Mouse (Mus musculus) c-Kit-positive CD71-positive TER-119-negative erythroid progenitor cells, embryonic 14.5 days (primary cell): ENCODE measurements around the gene Cacna1d.

Source experiments
- DNase-seq: peaks from one replicate; pipeline ENCODE4 v3.0.0-alpha.2; 2013; ENCODE audit warnings: low read depth

The Cacna1d gene

GRCm38 (mm10) chr14:30018846-30019245 is 472.4 kb downstream of the Cacna1d start:
- no peak for DNase-seq

DNA sequence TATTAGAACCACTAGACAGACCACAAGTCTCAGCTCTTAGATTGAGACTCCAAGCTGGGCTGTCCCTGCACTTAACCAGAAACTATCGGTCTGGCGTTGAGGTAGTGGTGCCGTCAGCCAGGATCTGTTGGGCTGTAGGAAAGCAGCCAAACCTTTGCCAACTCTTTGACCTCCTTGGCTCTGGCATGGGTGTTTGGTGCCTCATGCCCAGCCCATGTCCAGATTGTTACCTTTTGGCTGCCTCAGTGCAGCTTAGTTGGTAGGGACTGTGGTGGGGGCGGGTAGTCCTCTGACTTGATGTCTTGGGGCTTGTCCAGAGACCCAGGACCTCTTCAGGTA is 472.8 kb downstream of the Cacna1d start:
- no peak for DNase-seq

- DNase-seq, result no peak
Observed at GRCm38 (mm10) chr14:30017794-30018462, 473.3 kb downstream of the Cacna1d start.

DNA sequence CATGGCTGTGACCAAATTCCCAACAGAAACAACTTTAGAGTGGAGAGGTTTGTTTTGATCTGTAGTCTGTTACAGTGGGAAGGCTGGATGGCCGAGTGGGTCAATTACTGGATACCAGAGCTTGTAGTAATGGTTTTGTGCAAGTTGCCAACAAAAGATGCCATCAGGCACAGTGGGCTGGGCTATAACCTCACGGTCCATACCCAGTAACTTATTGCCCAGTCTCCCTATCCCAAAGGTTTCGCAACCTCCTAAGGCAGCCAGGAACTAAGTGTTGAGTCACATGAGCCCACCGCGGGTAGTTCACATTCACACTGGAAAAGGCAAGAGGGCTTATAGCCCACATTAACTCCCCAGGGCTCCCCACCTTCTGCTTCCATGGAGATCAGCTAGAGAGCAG is 474.6 kb downstream of the Cacna1d start:
- no peak for DNase-seq

DNA sequence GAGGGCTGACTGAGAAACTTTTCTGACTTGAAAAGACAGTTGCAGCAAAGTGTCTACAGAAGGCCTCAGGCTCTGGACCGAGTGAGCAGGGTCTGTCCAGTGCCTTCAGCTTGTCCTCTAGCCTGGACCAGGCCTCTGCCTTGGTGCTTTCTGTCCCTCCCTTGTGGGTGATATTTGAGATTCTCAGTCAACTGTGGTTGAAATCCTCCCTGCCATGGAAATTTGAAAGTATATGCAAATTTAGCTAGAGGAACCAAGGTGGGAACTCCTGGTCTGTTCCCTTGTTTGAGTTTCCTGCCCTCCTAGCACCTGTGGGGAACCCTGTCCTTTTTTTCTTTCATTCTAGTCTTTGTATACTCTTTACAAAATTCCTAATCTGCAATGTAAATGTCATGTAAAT is 476.2 kb downstream of the Cacna1d start:
- DNase-seq, result no peak

DNA sequence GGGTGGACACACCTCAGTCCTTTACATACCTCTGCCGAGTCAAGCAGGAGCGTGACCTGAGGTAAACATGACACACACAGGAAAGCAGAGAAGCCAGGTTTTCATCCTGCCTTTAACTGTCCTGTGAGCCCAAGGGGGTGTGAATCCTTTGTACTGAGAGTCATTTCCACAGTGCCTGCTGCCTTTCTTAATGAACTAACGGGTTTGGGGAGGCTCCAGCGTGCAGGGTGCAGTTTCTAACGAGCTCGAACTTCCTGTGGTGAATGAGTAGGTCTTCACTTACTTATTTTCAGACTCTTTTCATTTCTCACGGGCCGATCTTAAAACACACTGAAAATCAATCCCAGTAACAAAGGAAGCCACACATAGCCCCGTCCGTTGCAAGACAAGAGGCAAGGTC is 476.8 kb downstream of the Cacna1d start:
- DNase-seq, result no peak

DNA sequence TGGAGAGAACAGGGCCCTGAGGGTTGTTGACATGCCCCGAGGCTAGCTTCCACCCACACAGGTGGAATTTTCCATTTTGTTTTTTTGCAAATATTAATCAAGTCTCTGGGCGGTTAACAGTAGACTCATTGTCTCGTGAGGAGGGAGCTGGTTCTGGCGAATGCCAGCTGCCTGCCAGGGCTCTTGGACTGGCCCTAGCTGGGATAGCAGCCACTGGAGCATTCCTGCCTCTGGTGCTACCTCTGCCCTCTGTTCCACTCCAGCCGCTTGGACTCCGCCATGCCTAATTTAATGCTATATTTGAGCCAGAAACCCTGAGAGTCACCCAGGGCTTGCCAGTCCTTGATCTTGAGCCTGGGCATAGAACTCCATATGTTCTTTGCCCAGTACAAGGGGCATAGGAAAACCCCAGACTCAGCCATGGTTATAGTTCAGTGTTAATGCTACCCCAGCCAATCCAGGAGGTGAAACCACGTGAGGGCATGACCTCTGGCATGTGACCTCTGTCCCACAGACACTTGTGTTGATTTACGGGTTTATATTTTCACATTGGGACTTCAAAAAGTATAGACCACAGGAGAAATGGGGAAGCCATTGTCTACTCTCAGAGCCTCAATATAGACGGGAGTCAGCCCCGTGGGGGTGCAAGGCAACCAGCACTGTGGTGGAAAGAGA is 479.2 kb downstream of the Cacna1d start:
- no peak for DNase-seq

GRCm38 (mm10) chr14:30009864-30010560 is 481.2 kb downstream of the Cacna1d start:
- DNase-seq, result no peak

GRCm38 (mm10) chr14:30008733-30009575 is 482.3 kb downstream of the Cacna1d start, which contains the start of the genes Il17rb and Chdh:
Gene Il17rb (minus strand): TSS chr14:30008896.
Gene Chdh (plus strand): TSS chr14:30009023.
- DNase-seq, result no peak

GRCm38 (mm10) chr14:29999475-29999811 is 491.8 kb downstream of the Cacna1d start:
- DNase-seq, result no peak

DNA sequence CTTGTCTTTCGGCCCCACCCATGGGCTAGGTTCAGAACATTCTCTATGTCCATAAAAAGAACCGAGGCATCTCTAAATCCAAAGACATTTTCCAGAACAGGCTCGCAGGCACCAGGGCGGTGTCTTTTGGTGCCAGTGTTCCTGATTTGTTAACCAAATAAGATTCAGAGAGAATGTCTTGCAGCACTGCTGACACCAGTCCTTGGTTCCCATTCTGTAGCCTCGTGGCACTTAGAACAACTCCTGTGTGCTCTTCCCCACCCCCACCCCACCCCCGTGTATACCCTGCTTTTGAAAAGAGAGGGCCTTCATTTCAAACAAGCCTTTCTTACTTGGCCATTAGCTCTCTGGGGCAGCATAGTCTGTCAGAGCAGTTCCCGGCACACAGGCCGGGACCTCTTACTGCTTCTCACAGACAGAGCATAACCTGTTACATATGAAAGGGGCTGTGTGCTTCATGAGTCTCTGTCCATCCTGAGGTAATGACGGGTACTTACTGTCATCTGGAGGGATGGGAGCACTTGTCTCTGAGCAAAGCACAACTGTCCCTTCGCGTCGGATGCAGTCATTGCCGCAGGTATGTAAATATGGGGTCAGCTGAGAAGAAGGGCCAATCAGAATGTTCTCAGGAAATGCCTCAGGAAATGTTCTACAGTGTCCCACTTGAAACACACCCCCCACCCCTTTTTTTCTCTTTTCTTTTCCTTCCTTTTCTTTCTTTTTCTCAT is 492.3 kb downstream of the Cacna1d start:
- DNase-seq, result no peak

GRCm38 (mm10) chr14:29997345-29997744 is 493.9 kb downstream of the Cacna1d start:
- no peak for DNase-seq

GRCm38 (mm10) chr14:29996000-29996751 is 495.1 kb downstream of the Cacna1d start:
- no peak for DNase-seq

- DNase-seq, result no peak
Observed at GRCm38 (mm10) chr14:29994976-29995375, 496.3 kb downstream of the Cacna1d start.
